ENCODE assay signal across 37 mouse cellular contexts in genomic region chr19:46653188-46653587, GRCm38 (mm10). TPM values are rescaled to one million over a fixed set of nuclear protein-coding genes. Genes with fewer than 3 reads are reported as not detected.
"Had no signal": no experiment of that assay in that cellular context is flagged by ENCODE, and none has a peak within 500 bp of the region (broad histone marks: within the 10 kb centered on the region; RNA-seq: fewer than 3 reads in every experiment).

No protein-coding gene starts in this region.

- H3K4me1 ChIP-seq: hindbrain, embryonic 15.5 days; kidney, embryonic 15.5 days had no signal

- H3K9me3 ChIP-seq: heart, embryonic 13.5 days; heart, embryonic 15.5 days; hindbrain, embryonic 13.5 days; hindbrain, embryonic 15.5 days; kidney, embryonic 15.5 days; limb, embryonic 13.5 days; limb, embryonic 15.5 days had no signal

- H3K4me3 ChIP-seq: heart, adult 2 months; heart, embryonic 13.5 days; heart, embryonic 15.5 days; hindbrain, embryonic 13.5 days; hindbrain, embryonic 15.5 days; kidney, embryonic 15.5 days; left cerebral cortex, adult 2 months; limb, embryonic 13.5 days; limb, embryonic 15.5 days had no signal

- H3K27ac ChIP-seq: heart, adult 2 months; heart, embryonic 13.5 days; heart, embryonic 15.5 days; hindbrain, embryonic 13.5 days; hindbrain, embryonic 15.5 days; hindbrain, postnatal 0 days; kidney, embryonic 15.5 days; kidney, postnatal 0 days; left cerebral cortex, adult 2 months; limb, embryonic 13.5 days; limb, embryonic 15.5 days had no signal

- DNase-seq: gastrocnemius, postnatal 14 days; gastrocnemius, postnatal 36 days; heart, adult 11 months; heart, adult 2 months; heart, postnatal 10 days; heart, postnatal 36 days; kidney, adult 11 months; kidney, adult 2 months; kidney, adult 9 months; kidney, postnatal 14 days; kidney, postnatal 36 days; layer of hippocampus, adult 9-11 months; layer of hippocampus, postnatal 36 days; left cerebral cortex, postnatal 4 days had no signal

- H3K27me3 ChIP-seq: heart, embryonic 13.5 days; heart, embryonic 15.5 days; hindbrain, embryonic 13.5 days; hindbrain, embryonic 15.5 days; kidney, embryonic 15.5 days; limb, embryonic 13.5 days; limb, embryonic 15.5 days had no signal

- ATAC-seq: hindbrain, postnatal 0 days; intestine, embryonic 16.5 days had no signal

- H3K9ac ChIP-seq: heart, embryonic 13.5 days; heart, embryonic 15.5 days; hindbrain, embryonic 13.5 days; hindbrain, embryonic 15.5 days; kidney, embryonic 15.5 days; limb, embryonic 13.5 days; limb, embryonic 15.5 days had no signal

- H3K4me2 ChIP-seq: heart, embryonic 11.5 days; heart, embryonic 13.5 days; heart, embryonic 15.5 days; hindbrain, embryonic 13.5 days; hindbrain, embryonic 15.5 days; kidney, embryonic 15.5 days; limb, embryonic 13.5 days; limb, embryonic 15.5 days; liver, embryonic 11.5 days had no signal

RNA-seq across cellular contexts. Expression of gene Cyp17a1, which starts 19.8 kb away (rescaled TPM):
- total RNA-seq: gastrocnemius, adult 18-20 months; gastrocnemius, adult 8-10 months; gastrocnemius, postnatal 14 days; gastrocnemius, postnatal 36 days; heart, adult 2 months; heart, postnatal 10 days; heart, postnatal 36 days; hematopoietic stem cell, adult 5-6 weeks; hindbrain, postnatal 0 days; layer of hippocampus, adult 18-20 months; layer of hippocampus, adult 8-10 months; layer of hippocampus, postnatal 14 days; layer of hippocampus, postnatal 36 days; left cerebral cortex, adult 2 months; left cerebral cortex, postnatal 10 days; left cerebral cortex, postnatal 25 days had no signal
- polyA plus RNA-seq: hindbrain, embryonic 13.5 days; hindbrain, embryonic 15.5 days; hindbrain, postnatal 0 days; intestine, embryonic 14.5 days; kidney, postnatal 0 days; limb, embryonic 11.5 days had no signal
